In the genomic region with DNA sequence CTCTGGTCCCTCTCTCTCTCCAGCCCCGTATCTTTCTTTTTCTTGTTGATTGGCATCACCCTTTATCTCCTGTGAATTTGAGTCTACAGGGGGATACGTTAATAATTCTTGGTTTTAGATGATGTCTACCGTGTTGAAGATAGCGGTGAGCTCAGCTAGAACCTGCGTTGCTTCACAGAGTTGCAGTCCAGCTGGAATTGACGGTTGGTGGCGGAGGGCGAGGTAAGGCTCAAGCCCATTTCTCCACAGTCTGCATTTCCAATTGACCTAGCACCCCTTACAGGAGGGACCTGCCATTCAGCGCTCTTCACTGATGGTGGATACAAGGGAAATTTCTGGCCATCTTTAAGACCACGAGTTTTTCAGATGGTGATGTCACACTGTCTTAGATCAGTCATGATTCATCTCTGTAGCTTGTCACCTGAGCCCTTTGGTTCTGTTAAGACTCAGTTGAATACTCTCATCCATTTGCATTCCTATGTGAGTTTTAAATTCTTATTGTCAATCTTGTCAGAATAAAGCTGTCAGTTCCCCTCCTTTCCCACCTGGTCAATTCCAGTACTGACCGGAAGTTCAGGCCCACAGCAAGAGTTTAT, we compare ENCODE assay signal across 40 mouse cellular contexts. TPM values are rescaled to one million over a fixed set of nuclear protein-coding genes. Genes with fewer than 3 reads are reported as not detected.
"Had no signal": no experiment of that assay in that cellular context is flagged by ENCODE, and none has a peak within 500 bp of the region (broad histone marks: within the 10 kb centered on the region; RNA-seq: fewer than 3 reads in every experiment).

No protein-coding gene starts in this region.

- H3K36me3 ChIP-seq: limb, embryonic 10.5 days; limb, embryonic 12.5 days; limb, embryonic 13.5 days; limb, embryonic 15.5 days; liver, embryonic 12.5 days; liver, embryonic 13.5 days; liver, embryonic 15.5 days; lung, embryonic 15.5 days; midbrain, embryonic 10.5 days; midbrain, embryonic 12.5 days; midbrain, embryonic 13.5 days; midbrain, embryonic 15.5 days; neural tube, embryonic 12.5 days had no signal

- H3K9ac ChIP-seq: limb, embryonic 12.5 days; limb, embryonic 13.5 days; limb, embryonic 15.5 days; liver, embryonic 12.5 days; liver, embryonic 13.5 days; liver, embryonic 14.5 days; liver, embryonic 15.5 days; liver, postnatal 0 days; lung, embryonic 14.5 days; lung, embryonic 15.5 days; midbrain, embryonic 12.5 days; midbrain, embryonic 13.5 days; midbrain, embryonic 15.5 days; neural tube, embryonic 12.5 days had no signal

- H3K9me3 ChIP-seq: limb, embryonic 10.5 days; limb, embryonic 12.5 days; limb, embryonic 13.5 days; limb, embryonic 15.5 days; liver, embryonic 12.5 days; liver, embryonic 13.5 days; liver, embryonic 15.5 days; lung, embryonic 15.5 days; megakaryocyte, embryonic 14.5 days; midbrain, embryonic 10.5 days; midbrain, embryonic 12.5 days; midbrain, embryonic 13.5 days; midbrain, embryonic 15.5 days; neural tube, embryonic 12.5 days had no signal

- H3K4me1 ChIP-seq: limb, embryonic 12.5 days; limb, embryonic 13.5 days; limb, embryonic 15.5 days; liver, embryonic 12.5 days; liver, embryonic 13.5 days; liver, embryonic 15.5 days; neural tube, embryonic 12.5 days had no signal

- H3K4me2 ChIP-seq: limb, embryonic 12.5 days; limb, embryonic 13.5 days; limb, embryonic 15.5 days; liver, embryonic 11.5 days; liver, embryonic 12.5 days; liver, embryonic 13.5 days; liver, embryonic 15.5 days; lung, embryonic 14.5 days; lung, embryonic 15.5 days; midbrain, embryonic 12.5 days; midbrain, embryonic 13.5 days; midbrain, embryonic 15.5 days; neural tube, embryonic 12.5 days had no signal

- H3K27me3 ChIP-seq: liver, embryonic 12.5 days; liver, embryonic 13.5 days; liver, embryonic 15.5 days; midbrain, embryonic 12.5 days; midbrain, embryonic 13.5 days; midbrain, embryonic 15.5 days; neural tube, embryonic 12.5 days had no signal

- ATAC-seq: liver, embryonic 12.5 days; liver, postnatal 0 days; lung, postnatal 0 days; midbrain, embryonic 13.5 days; midbrain, embryonic 15.5 days had no signal

- H3K27ac ChIP-seq: limb, embryonic 10.5 days; limb, embryonic 12.5 days; limb, embryonic 13.5 days; limb, embryonic 15.5 days; liver, embryonic 12.5 days; liver, embryonic 13.5 days; liver, embryonic 14.5 days; liver, embryonic 15.5 days; lung, embryonic 15.5 days; macrophage; midbrain, embryonic 10.5 days; midbrain, embryonic 12.5 days; midbrain, embryonic 13.5 days; midbrain, embryonic 15.5 days; neural tube, embryonic 12.5 days had no signal

- H3K4me3 ChIP-seq: limb, embryonic 10.5 days; limb, embryonic 12.5 days; limb, embryonic 13.5 days; limb, embryonic 15.5 days; liver, embryonic 12.5 days; liver, embryonic 13.5 days; liver, embryonic 15.5 days; lung, embryonic 15.5 days; megakaryocyte, embryonic 14.5 days; midbrain, embryonic 10.5 days; midbrain, embryonic 12.5 days; midbrain, embryonic 13.5 days; midbrain, embryonic 15.5 days; myocyte; neural tube, embryonic 12.5 days had no signal

- DNase-seq: left cerebral cortex, postnatal 4 days; liver; liver, embryonic 13.5 days; liver, postnatal 0 days; lung, adult 18-20 months; lung, adult 2 months; lung, embryonic 14.5 days; lung, postnatal 10 days; lung, postnatal 14 days; lung, postnatal 36 days; lung, postnatal 4 days; midbrain, embryonic 14.5 days had no signal

RNA-seq across cellular contexts. Expression of a gene that starts 28.8 kb away (rescaled TPM):
- total RNA-seq: left cerebral cortex, adult 8-10 months; left cerebral cortex, postnatal 14 days; left cerebral cortex, postnatal 36 days; liver, adult 2 months; megakaryocyte progenitor cell, adult 5-6 weeks; megakaryocyte, adult 5-6 weeks; megakaryocyte-erythroid progenitor cell, adult 5-6 weeks; monocyte, adult 5-6 weeks had no signal
- polyA plus RNA-seq: liver, adult 2 months; liver, embryonic 12.5 days; liver, embryonic 13.5 days; liver, embryonic 14.5 days; liver, embryonic 15.5 days; liver, embryonic 16.5 days; liver, postnatal 0 days; macrophage; midbrain, embryonic 14.5 days had no signal

RNA-seq across cellular contexts. Expression of a gene that starts 33.3 kb away (rescaled TPM):
- total RNA-seq: megakaryocyte progenitor cell, adult 5-6 weeks; megakaryocyte, adult 5-6 weeks; megakaryocyte-erythroid progenitor cell, adult 5-6 weeks; monocyte, adult 5-6 weeks had no signal
- polyA plus RNA-seq: macrophage; midbrain, embryonic 14.5 days; midbrain, postnatal 0 days had no signal
